Mouse (Mus musculus) embryonic fibroblast, embryonic 13.5 days (primary cell): Measurements from ENCODE around the gene Kctd6.

Experiments
- CTCF ChIP-seq: IDR thresholded peaks from 2 replicates; pipeline ENCODE4 v1.5.1; 2011; ENCODE audit warnings: mild to moderate bottlenecking, control low read depth, low read length, moderate library complexity, borderline replicate concordance; ENCODE audit not compliant: insufficient read depth
- POLR2A ChIP-seq: IDR thresholded peaks from 2 replicates; pipeline ENCODE4 v1.6.1; 2011; ENCODE audit warnings: low read depth, mild to moderate bottlenecking, control low read depth, low read length, moderate library complexity

DNA sequence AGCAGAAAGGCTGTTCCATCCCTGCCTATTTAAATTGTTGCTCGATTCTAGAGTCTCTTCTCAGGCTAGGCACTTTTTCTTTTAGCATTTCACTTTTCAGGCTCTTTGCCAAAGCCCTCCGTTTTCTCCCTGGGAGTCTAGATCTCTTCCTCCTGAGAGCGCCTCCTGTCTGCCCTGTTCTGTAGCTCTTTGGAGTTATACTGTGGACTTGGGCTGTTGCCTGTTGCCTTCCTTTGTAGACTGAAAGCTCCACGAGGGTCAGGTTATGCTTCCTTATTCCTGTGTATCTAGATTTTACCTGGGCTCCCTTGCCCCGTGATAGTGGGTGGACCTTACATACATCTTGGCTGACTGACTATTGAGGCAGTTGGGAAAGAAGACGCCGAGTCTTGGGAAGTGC lies 4.3 kb downstream of the Kctd6 start:
- no peak for TF ChIP-seq POLR2A
- TF ChIP-seq CTCF, result no peak
